Mouse (Mus musculus) skeletal muscle tissue, adult 2 months (tissue): Measurements from ENCODE around the gene Tmem104.

ENCODE experiments used
- DNase-seq: peaks from one replicate; pipeline ENCODE4 v3.0.0-alpha.2; 2012; ENCODE audit warnings: low read depth, low spot score

The Tmem104 gene

DNA sequence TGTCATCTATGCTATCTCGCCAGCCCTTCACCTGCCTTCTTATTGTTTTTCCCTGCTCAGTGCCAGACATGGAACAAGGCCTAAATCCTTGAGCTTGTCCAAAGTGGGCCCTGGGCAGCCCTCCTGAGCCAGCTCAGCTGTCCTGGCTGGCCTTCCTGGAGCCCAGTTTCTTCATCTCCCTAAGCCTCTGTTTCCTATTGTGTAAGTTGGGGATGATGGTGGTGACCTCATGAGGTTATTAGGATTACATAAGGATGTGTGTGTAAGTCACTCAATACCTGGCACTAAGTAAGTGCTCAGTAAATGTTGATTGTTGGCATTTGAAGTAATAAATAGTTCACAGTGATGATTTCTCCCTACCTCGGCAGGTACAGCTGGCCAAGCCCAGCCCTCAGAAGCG is 20.5 kb upstream of the Tmem104 start:
- no peak for DNase-seq

DNA sequence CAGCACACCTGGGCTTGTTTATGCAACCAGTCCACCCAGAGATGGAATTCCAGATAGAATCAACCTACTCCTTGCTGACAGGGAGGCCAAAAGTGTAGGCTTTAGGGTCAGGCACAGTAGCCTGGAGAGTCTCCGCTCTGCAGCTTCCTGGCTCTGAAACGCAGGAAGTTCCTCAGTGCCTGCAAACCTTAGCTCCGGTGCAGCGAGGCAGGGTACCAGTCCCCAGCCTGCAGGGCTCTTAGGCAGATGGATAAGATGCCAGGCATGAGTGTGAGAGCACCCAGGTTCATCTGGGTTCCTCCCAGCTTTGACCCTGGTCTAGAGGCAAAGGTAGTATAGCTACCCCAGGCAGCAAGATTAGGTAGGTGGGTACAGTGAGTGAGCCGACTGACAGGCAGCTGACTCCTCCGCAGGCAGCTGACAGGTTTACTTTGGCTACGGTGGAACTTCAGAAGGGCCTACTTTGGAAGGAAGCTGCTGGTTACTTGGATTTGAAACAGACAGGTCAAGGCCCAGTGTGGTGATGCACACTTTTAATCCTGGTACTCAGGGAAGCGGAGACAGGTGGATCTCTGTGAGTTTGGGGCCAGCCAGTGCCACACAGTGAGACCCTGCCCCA is 19.5 kb upstream of the Tmem104 start:
- no peak for DNase-seq

DNA sequence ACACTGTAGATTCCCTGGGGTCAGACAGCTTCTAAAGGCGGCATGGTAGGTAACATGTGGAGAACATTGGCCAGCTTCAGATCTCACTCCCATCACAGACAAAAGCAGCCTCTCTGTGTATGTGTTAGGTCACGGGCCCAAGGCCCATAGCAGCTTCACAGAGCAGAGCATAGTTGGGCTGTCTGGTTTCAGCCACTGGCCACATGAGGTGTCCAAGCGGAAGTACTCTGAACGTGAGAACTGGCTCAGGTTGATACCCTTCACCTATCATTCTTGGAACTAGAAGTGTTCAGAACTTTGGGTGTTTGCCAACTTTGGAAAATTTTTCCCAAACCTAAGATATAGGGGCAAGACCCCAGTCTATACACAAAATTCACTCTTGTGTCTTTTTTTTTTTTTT is 17.9 kb upstream of the Tmem104 start:
- DNase-seq: no peak

DNA sequence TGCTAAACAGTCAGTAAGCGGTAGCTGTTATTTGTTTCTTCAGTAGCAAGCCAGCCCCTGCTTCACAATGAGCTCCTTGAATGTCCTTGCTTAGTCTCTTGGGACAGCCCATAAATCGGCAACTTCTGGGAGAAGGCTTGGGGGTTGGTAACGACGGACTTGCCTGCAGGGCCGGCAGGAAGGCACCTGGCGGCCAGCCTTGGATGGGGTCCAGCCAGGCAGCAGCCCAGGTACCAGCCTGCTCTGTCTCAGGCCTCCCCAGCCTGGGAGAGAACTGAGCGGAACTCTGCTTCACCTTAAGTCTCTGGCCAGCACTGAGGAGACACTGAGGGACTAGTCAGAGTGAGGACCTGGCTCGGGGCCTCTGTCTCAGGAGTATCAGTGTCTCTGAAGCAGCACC is 16.2 kb upstream of the Tmem104 start:
- DNase-seq: no peak

DNA sequence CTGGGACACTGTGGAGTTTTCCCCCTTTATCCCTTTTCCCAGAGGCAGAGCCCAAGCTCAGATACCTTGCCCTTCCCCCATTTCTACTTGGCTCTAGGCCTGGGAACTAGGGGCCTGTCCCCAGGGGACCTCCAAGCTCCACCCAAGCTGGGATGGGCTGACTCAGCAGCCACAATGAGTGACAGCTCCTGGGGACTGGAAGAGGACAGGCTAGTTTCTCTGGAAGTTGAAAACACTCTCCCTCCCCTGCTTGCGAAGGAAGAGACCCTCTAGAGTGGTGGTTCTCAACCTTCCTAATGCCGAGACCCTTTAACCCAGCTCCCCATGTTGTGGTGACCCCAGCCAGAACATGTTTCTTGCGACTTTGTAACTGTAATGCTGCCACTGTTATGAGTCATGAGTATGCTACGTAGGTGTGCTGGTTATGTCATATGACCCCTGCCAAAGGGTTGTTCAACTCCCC is 14.4 kb upstream of the Tmem104 start:
- no peak for DNase-seq

DNA sequence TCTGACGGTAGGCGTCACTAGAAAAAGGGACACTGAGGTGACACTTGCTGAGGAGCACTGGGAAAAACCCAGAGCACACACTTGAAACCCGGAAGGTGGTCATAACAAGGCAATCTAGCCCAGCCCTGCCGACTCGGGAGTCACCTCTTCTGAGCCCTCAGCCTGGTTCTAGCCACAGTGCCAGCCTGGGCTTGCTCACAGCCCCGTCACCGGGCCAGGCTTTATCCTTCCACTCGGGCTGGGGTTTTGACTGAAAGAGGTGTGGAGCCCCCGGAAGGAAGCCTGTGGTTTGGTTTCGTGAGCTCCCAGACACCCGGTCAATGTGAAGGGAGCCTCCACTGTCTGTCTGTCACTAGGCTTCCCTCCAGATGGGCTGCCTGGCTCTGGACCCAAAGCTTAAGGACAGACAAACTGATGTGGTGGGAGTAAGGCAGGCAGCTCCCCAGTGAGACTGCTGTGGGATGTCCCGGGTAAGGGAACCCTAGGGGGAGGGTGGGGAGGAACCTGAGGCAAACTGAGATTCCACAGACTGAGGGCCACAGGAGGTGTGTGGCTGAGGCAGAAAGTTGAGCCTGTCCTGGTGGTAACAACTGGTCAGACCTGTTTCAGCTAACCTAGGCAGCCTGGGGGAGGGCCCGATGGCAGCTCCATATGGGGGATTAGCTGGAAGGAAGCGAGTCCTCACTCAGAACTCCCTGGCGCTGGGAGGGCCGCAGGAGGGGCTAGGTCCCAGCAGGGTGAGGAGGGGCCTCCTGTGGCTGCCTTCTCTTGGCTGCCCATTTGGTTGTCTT is 13.5 kb upstream of the Tmem104 start:
- DNase-seq: no peak

DNA sequence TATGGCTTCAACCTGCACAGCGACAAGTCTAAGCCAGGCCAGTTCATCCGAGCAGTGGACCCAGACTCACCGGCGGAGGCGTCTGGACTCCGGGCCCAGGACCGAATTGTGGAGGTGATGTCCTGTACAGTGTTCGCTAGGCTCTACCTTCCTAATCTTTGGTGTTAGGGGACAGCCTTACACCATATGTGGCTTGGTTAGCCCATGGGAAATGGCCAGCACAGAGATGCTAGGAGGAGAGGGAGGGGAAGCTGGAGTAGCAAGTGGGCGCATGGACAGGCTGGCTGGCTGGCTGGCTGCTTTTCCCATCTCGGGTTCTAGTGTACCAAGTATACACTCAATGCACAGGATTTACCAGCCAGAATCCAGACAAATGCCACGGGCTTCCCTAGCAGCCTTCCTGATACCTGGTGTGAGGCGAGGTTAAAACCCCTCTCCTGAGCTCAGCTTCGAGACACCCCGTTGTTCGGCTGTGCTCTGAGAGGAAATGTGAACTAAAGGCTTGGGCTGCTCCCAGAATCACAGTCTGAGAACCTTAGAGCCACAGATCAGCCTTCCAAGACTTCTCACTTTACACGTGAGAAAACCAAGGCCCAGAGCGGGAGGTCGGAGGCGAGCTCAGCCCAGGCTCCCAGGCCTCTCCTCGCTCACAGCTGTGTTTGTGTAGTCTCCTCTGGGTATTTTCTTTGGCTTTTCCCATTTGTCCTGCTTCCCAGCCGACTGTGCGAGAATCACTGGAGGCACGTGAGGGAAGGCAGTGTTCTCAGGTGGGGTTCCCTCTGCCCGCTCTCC is 10.7 kb upstream of the Tmem104 start:
- DNase-seq: no peak

DNA sequence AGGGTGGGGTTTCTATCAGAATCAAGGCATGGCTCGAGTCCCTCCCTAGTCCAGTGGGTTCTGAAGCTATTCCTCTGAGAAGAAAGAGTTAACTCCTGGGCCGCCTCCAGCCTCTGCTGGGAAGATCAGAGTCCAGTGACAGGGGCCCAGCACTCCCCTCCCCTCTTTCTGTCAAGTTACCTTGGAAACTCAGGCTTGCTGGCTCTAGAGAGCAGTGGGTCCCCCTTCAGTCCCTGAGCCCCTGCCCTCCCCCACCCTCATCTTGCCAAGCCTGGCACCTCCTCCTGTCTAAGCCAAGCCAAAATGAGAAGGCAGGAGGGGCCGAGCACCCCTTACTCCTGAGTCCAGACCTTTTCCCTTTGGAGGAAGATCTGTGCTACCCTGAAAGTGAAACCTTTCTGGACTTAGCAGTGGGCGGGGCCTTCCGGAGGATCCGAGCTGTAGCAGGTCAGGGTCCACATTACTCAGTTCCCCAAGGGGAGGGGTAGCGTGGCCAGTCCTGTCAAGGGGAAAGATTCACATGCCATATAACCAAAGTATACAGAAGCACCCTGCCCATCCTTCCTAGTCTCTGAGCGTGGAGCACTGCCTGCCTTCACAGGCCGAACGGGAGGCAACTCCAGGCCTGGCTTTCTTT is 9.6 kb upstream of the Tmem104 start:
- no peak for DNase-seq

DNA sequence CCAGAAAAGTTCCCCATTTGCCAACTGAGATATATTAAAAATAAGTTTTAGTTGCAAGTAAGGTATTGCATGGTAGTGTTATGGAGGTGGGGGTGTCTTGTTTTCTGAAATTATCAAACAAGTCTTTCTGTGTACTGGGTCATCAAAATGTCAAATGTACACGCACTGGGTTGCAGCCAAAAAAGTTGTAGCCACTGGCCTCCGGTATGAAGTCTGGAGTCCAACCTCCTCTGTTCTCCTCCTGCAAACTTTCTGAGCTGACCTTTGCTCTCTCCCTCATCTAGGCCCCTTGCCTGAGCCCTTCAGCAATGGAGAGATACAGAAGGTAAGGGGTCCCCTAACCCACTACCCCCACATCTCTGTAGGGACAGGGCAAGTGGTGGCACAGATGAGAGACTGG is 8.5 kb upstream of the Tmem104 start:
- no peak for DNase-seq

DNA sequence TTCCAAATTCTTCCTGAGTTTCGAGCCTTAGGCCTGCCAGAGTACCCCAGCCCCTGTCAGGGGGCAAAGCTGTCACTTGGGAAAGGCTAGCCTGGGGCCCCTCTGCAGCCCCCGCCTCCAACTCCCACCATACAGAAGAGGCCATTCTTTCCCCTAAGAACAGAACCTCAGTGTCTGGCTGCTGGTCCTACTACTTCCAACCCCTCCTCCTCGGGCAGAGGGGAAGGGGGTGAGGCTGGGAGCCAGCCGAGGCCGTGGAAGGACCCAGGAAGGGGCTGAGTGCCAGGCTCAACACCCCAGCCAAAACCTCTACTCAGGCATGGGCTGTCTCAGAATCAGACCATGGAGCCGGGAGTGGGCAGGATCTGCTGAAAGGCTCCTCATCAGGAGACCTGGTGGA is 8.1 kb upstream of the Tmem104 start:
- DNase-seq: no peak

DNA sequence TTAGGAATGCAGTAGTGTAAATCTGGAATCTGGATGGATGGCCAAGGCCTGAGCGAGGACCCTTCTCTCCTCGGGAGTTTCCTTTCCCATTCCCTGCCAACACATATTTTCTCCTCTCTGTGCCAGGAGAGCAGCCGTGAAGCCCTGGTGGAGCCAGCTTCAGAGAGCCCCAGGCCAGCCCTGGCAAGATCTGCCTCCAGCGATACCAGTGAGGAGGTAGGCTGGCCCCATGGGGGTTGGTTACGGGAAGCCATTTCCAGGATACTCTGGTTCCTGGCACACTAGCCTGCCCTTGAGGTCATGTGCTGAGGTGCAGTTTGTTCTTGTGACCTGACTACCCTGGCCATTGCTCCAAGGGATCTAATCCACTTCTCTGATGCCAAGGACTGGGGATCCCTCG is 7.4 kb upstream of the Tmem104 start:
- no peak for DNase-seq

DNA sequence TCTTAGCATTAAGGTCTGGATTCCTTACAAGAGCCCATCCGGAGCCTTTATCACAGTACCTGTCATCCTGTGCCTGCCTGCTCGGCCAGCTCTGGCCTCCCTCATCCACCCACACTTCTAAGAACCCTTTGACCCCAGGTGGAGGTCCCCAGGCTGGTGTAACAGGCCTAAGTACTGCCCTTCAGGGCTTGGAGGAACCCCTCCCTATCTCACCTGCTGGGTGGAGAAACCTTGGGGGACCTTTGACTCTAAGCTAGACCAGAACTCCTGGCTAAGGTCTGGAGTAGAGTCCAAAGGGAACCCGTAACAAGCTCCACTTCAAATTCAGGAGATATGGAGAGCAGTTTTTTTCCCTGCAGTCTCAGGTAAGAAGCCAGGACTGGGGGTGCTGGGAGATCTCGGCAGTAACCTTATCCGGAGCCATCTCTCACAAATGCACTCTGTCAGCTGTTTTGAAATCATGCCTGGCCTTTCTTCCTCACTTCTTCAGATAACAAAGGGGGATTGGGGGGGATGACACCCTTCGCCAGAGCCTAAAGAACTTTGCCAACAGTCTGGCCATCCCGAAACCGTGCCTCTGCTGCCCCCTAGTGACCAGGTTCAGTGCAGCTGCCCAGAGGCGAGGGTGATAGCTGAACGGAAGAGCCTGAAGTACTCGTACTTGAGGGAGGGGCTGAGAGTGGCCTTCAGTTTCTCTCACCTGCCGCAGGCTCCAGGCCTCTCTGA is 5.2 kb upstream of the Tmem104 start:
- DNase-seq: no peak

DNA sequence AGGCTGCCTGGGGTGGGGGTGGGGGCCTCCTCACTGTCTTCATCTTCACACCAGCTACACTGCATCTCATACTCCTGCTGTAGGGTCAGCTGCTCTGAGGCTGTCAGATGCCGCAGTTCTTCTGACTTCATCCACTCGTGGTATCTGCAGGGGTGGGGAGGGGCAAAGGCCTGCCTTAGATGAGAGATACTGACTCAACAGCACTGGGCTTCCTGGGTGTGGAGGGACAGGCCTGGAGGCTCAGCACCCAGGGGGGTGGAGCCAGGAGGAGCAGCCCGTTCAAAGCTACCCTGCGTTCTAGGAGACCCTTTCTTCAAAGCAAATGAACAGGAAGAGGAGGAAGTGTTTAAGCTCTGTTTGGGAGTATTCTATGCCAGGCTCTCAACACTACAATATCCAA is 2.3 kb upstream of the Tmem104 start:
- no peak for DNase-seq

DNA sequence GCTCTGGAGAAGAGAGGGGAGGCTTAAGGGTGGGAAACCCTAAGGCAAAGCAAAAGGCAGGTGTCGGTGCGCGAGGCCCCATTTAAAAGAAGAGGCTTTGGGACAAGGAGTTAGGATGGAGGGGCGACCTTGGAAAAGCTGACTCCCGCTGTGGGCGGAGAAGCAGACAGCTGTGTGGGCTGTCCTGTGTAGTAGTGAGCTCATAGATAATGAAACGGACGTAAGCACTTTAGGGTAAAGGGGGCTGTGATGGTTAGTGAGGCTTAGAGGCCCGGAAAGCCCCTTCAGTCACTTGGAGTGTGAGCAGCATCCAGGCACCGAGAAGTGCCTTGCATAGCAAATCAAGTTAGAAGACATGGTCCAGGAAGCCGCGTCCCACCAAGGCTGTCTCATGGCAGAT is 406 bp downstream of the Tmem104 start, which contains the start of gene Nat9:
Gene Nat9 (minus strand): TSS at position 167 of the 400 bp plus-strand sequence.
- no peak for DNase-seq

DNA sequence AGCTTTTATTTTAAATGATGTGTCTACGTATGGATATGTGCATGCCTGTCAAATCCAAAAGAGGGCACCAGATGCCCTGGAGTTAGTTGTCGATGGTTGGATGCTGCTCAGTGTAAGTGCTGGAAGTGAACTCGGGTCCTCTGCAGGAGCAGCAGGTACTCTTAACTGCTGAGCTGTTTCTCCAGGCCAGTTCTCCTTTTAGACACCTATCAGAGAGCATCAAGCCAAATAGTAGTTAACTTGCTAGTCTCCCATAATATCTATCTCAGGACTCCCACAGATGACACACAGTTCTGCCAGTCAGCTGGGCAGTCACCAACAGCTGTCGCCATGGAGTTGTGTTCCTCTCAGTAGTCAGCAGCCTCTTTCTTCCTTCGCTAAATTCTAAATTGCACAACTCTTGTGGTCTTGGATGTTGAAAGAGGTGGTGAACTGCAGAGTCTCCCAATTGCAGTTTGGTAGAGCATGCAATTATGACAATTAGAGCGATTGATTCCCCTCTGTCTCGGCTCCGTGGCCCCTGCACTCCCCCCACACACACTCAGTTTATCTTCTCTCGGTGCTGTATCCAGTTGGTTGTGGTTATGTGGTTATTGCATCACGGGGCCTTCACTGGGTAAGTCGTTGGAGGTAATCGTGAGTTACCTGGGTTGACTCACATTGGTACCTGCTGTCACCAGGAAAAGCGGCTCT is 1.4 kb downstream of the Tmem104 start:
- no peak for DNase-seq

DNA sequence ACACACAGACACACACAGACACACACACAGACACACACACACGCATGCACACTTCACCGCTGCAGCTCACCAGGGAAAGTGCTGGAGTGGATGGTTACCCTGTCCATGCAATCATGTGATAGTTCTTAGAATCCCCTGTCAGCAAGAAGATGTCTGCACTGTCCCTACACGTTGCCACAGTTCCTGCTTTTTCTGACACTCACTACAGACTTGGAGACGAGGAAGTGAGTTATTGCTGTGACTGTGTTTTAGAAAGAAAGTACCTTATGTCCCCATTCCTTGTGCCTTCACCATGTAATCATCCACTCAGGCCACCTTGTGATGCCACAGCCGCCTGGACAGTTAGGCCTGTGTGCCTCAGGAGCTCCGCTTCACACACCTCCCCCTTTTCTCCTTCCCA is 2.0 kb downstream of the Tmem104 start:
- peak; percentile 45 for DNase-seq

DNA sequence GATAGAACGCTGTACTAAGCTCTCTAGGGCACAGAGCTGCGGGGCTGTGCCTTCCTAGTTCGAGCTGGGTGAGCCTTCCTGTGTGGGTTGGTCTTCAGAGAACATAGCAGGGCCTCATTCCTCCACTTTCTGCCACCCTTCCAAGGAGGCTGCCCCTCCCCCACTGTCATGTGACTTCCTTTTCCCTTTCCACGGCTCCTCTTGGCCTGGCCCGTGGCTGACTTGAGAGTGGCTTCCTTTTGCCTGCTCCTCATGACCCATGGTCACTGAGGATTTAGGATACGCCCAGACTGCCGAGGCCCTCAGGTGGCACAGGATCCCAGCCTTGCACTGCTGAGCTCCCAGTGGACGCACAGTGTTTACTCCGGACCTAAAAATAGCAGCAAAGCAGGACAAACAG is 4.9 kb downstream of the Tmem104 start:
- DNase-seq: peak; percentile 58

DNA sequence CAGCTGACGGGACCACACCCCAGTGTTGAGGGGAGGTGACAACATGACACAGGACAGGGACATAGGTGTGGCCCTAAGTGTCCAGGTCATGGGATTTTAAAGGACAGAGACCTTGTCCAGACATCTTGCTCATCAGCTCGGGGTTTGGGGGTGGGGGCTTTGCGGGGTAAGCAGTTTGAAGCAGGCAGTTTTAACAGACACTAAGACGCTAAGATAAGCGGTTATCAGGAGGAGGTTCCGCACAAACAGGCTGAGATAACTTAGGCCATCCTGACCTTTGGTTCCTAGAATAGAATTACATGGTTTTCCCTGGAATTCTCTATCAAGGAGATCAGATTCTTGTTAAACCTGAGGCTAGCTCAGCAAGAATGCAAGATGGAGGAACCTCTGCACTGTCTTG is 7.4 kb downstream of the Tmem104 start:
- DNase-seq: no peak

DNA sequence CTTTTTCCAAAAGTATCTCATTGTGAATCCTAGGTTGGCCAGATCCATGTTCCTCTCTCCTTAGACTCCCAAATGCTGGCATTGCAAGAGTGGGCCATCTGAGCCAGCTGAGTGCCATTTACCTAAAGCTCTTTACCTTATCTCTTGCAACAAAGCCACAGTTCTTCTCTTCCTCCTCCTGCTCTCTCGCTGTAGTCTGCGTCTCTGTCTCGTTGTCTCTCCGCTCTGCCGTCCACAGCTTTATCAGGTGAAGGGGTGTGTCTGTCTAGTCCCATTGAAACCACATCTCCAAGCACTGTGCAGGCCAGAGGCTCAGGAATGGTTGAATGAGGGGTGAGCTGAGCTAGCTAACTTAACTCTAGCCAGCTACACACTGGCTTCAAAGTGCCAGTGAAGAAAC is 8.6 kb downstream of the Tmem104 start:
- no peak for DNase-seq

DNA sequence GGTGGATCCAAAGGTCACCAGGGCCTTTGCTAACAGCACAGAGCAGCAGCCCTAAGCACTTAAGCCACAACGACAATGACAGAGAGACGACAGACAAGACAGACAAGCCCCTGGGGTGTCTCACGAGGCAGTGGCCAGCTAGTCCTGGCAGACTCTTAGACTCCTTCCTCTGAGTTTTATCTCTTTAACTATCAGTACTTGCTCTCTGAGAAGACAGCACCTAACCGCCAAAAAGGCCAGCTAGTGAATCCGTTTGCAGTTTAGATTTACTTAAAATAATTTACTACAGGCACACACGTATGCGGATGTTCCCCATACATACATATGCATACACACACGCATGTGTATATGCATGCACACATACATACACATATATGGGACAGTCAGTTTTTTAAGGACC is 10.3 kb downstream of the Tmem104 start:
- DNase-seq: no peak

DNA sequence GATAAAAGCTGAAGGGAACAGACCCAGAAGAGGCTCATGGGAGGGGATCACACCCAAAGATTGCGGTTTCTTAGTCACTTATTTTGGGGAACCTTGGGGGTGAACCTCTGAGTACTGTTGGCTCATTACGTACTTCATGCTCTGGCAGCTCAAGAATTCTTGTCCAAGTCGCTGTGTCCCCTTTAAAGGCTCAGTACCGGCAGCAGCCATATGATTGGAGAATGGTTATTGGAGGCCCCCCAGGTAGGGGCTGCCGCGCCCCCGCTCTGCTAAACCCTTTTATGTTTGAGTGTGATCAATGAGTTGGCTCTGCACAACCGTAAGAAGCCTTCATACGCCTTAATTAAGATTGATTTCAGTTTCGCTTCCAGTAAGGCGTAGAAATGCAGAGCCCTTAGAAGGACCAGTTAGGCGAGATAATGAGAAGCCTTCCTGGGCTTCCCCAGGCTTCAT is 11.7 kb downstream of the Tmem104 start:
- DNase-seq: no peak
